Mouse (Mus musculus) hindbrain, embryonic 13.5 days (tissue): ENCODE data around the gene Rad50. TPM values are rescaled to one million over a fixed set of nuclear protein-coding genes. Genes with fewer than 3 reads are reported as not detected.

Experiments used
- ATAC-seq: fragments of 200-750 bp; cut with Nextera tagmentation; 2 replicates; pipeline ENCODE4 v1.8.0; 2017; ENCODE audit warnings: moderate TSS enrichment; ENCODE audit not compliant: low FRiP score
- H3K27ac ChIP-seq: fragments of 300-500 bp; sonication (generic); 2 replicates; pipeline ENCODE4 v1.5.1; 2015; ENCODE audit warnings: inconsistent platforms, mild to moderate bottlenecking, moderate library complexity
- H3K27me3 ChIP-seq: fragments of 300-500 bp; sonication (generic); 2 replicates; pipeline ENCODE4 v1.6.1; 2015; ENCODE audit warnings: mild to moderate bottlenecking, inconsistent platforms
- H3K36me3 ChIP-seq: fragments of 300-500 bp; sonication (generic); 2 replicates; pipeline ENCODE4 v1.6.1; 2015; ENCODE audit warnings: mild to moderate bottlenecking, inconsistent platforms
- H3K4me1 ChIP-seq: fragments of 300-500 bp; sonication (generic); replicated peaks from 2 replicates; pipeline ENCODE4 v1.6.1; 2015; ENCODE audit warnings: inconsistent platforms
- H3K4me2 ChIP-seq: fragments of 300-500 bp; sonication (generic); 2 replicates; pipeline ENCODE4 v1.6.1; 2015; ENCODE audit warnings: inconsistent platforms, mild to moderate bottlenecking, moderate library complexity
- H3K4me3 ChIP-seq: fragments of 300-500 bp; sonication (generic); 2 replicates; pipeline ENCODE4 v1.5.1; 2015; ENCODE audit warnings: mild to moderate bottlenecking, inconsistent platforms
- H3K9ac ChIP-seq: fragments of 300-500 bp; sonication (generic); 2 replicates; pipeline ENCODE4 v1.6.1; 2015; ENCODE audit warnings: mild to moderate bottlenecking, inconsistent platforms
- H3K9me3 ChIP-seq: fragments of 300-500 bp; sonication (generic); 2 replicates; pipeline ENCODE4 v1.6.1; 2016; ENCODE audit warnings: inconsistent platforms
- WGBS: fragments of 180-500 bp; shearing (Covaris S2); methylation state at CpG from one replicate; pipeline ENCODE4 v1.1.7; 2015; 5-methylcytosine and 5-hydroxymethylcytosine counted together
- polyA plus RNA-seq: library from polyadenylated mRNA; unstranded; fragments of >200 nt; fragmentation: Nextera tagmentation; extraction: Ambion mirVana; gene quantifications from 2 replicates; pipeline ENCODE4 v1.2.1, GENCODE M21; 2015

Gene Rad50
- polyA plus RNA-seq, 1 experiment from 2014 or later, result 12.7 TPM

- no peak overlapping the region for H3K4me2 ChIP-seq
- 87% methylated on average over 4 of the region's 4 CpGs for WGBS
- H3K4me3 ChIP-seq, result no peak overlapping the region
- no peak overlapping the region for H3K9ac ChIP-seq
- H3K4me1 ChIP-seq, result no peaks in the 10 kb centered on the region
- ATAC-seq, result no peak
- H3K36me3 ChIP-seq, result peaks cover 42% of the 10 kb centered on the region
- H3K27ac ChIP-seq, result no peak overlapping the region
- H3K27me3 ChIP-seq, result no peaks in the 10 kb centered on the region
- H3K9me3 ChIP-seq, result no peaks in the 10 kb centered on the region
Measured at GRCm38 (mm10) chr11:53651441-53651840, 55.7 kb downstream of the Rad50 start.

DNA sequence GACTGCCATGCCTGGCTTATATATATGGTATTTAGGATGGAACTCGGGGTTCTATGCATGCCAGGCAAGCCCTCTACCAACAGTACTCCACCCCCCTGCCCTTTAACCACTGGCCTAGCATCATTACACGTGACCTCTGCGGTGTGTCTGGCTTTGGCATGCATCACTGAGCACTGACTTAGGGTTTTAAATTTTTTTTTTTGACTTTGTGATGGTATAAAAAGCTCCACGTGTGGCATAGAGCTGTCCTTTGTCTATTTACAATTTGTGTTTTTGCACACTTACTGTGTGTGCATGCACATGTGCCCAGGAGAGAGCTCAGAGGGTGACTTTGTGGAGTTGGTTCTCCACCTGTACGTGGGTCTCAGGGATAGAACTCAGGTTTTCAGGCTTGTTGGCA lies 63.1 kb downstream of the Rad50 start:
- Histone ChIP-seq H3K9ac (no peak overlapping the region), H3K9me3 (no peaks in the 10 kb centered on the region), H3K36me3 (no peaks in the 10 kb centered on the region), H3K27ac (no peak overlapping the region), H3K4me1 (no peaks in the 10 kb centered on the region), H3K4me3 (no peak overlapping the region), H3K4me2 (no peak overlapping the region), H3K27me3 (no peaks in the 10 kb centered on the region)
- WGBS, result 79% methylated on average over 5 of the region's 5 CpGs
- no peak for ATAC-seq

GRCm38 (mm10) chr11:53642744-53643279 lies 64.3 kb downstream of the Rad50 start:
- Histone ChIP-seq H3K9me3 (no peaks in the 10 kb centered on the region), H3K4me1 (no peaks in the 10 kb centered on the region), H3K9ac (no peak overlapping the region), H3K4me3 (no peak overlapping the region), H3K36me3 (no peaks in the 10 kb centered on the region), H3K27ac (no peak overlapping the region), H3K4me2 (no peak overlapping the region), H3K27me3 (peaks cover 1% of the 10 kb centered on the region)
- 81% methylated on average over 12 of the region's 12 CpGs for WGBS
- no peak for ATAC-seq

DNA sequence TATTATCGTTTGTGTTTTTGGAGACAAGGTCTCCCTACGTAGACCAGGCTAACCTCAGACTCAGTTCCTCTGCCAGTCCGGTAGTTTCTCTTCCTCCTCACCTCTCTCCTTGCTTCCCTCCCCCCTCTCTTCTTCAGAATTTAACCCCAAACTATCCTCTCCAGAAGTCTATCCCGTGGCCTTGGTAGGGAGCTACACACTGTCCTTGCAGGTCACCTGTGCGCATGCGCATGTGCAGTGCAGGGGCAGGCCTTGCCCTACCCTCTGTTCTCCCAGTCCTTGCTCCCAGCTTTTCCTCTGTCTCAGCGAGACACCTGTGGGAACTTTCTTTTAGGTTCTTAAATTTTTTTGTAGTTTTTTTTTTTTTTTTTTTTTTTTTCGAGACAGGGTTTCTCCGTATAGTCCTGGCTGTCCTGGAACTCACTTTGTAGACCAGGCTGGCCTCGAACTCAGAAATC lies 69.3 kb downstream of the Rad50 start:
- 85% methylated on average over 10 of the region's 10 CpGs for WGBS
- no peak overlapping the region for H3K9ac ChIP-seq

GRCm38 (mm10) chr11:53637046-53637802 lies 69.9 kb downstream of the Rad50 start:
- Histone ChIP-seq H3K4me2 (no peak overlapping the region), H3K9me3 (no peaks in the 10 kb centered on the region), H3K4me1 (peaks cover 15% of the 10 kb centered on the region), H3K4me3 (no peak overlapping the region), H3K36me3 (no peaks in the 10 kb centered on the region), H3K27me3 (peaks cover 37% of the 10 kb centered on the region), H3K9ac (no peak overlapping the region), H3K27ac (no peak overlapping the region)
- no peak for ATAC-seq
- 24% methylated on average over 21 of the region's 21 CpGs for WGBS

More for the DNA sequence above, 69.3 kb downstream of the Rad50 start:
- Histone ChIP-seq H3K4me1 (peaks cover 15% of the 10 kb centered on the region), H3K27me3 (peaks cover 37% of the 10 kb centered on the region), H3K4me3 (no peak overlapping the region), H3K27ac (no peak overlapping the region), H3K9me3 (no peaks in the 10 kb centered on the region), H3K36me3 (no peaks in the 10 kb centered on the region), H3K4me2 (no peak overlapping the region)
- no peak for ATAC-seq

GRCm38 (mm10) chr11:53636183-53636646 lies 70.9 kb downstream of the Rad50 start:
- Histone ChIP-seq H3K9ac (peak overlapping the region; percentile 68), H3K27me3 (peaks cover 37% of the 10 kb centered on the region), H3K4me1 (peaks cover 15% of the 10 kb centered on the region), H3K36me3 (no peaks in the 10 kb centered on the region), H3K27ac (no peak overlapping the region), H3K4me3 (peak overlapping the region; percentile 37), H3K4me2 (peak overlapping the region; percentile 72), H3K9me3 (no peaks in the 10 kb centered on the region)
- WGBS, result 1% methylated on average over 39 of the region's 40 CpGs
- ATAC-seq, result no peak

DNA sequence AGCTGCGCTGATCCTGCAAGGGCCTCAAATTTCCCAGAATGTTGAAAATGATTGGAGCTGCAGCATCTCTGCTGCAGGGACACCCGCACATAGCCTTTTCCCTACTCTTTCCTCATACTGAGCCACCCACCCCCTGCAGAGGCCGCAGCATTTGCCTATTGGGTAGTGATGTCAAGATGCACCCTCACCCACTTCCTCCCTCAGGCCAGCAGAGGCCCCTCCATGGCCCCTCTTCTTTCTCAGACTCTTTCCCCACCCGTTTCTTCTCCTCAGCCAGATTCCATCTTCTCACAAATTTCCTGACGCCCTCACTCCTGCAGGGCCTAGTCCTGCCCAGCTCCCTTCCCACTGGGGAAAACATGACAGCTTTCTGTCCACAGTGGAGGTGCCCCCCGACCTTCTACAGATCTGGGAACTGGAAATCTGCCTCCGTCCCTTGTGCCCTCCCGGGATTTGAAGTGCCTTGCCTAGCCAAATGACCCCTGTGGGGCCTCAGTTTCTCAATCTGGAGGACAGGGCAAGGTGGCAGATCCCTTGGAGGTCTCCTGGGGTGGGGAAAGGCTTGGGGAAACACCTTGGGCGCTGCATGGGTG lies 71.4 kb downstream of the Rad50 start:
- H3K4me1 ChIP-seq, result peaks cover 15% of the 10 kb centered on the region
- ATAC-seq, result no peak
- H3K4me3 ChIP-seq, result peak overlapping the region; percentile 37
- WGBS, result 38% methylated on average over 9 of the region's 9 CpGs
- peak overlapping the region; percentile 68 for H3K9ac ChIP-seq
- peaks cover 37% of the 10 kb centered on the region for H3K27me3 ChIP-seq
- H3K4me2 ChIP-seq, result peak overlapping the region; percentile 72
- H3K36me3 ChIP-seq, result no peaks in the 10 kb centered on the region
- H3K27ac ChIP-seq, result no peak overlapping the region
- no peaks in the 10 kb centered on the region for H3K9me3 ChIP-seq

GRCm38 (mm10) chr11:53634556-53634955 lies 72.6 kb downstream of the Rad50 start, which contains the start of gene Il13:
Il13 (minus strand) TSS chr11:53634702.
- 94% methylated on average over 8 of the region's 8 CpGs for WGBS
- no peak for ATAC-seq
- Histone ChIP-seq H3K4me3 (no peak within 1 kb of the TSS), H3K36me3 (no peaks in the 10 kb centered on the region), H3K4me2 (no peak within 1 kb of the TSS), H3K9me3 (no peaks in the 10 kb centered on the region), H3K27me3 (peaks cover 37% of the 10 kb centered on the region), H3K27ac (no peak within 1 kb of the TSS), H3K4me1 (peaks cover 15% of the 10 kb centered on the region), H3K9ac (no peak within 1 kb of the TSS)

DNA sequence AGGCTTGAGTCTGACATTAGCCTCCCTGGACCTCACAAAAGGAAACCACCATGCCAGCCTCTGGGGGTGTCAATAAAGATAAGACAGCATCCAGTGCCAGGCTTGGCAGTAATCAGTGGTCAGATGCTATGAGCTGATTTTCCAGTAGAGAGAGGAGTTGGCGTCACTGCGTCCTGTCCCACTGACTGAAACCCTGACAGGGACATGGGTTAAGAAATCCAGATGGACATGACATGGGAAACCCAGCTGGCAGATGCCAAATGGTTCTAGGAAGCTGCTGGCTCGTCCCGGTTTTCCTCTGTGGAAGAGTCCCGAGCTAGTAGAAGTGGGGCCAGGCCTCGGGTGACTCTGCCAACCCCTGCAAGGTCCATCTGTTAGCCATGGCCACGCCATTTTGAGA lies 73.5 kb downstream of the Rad50 start:
- H3K4me3 ChIP-seq, result no peak overlapping the region
- H3K36me3 ChIP-seq, result no peaks in the 10 kb centered on the region
- H3K27me3 ChIP-seq, result peaks cover 37% of the 10 kb centered on the region
- H3K9ac ChIP-seq, result no peak overlapping the region
- WGBS, result 90% methylated on average over 7 of the region's 7 CpGs
- H3K9me3 ChIP-seq, result no peaks in the 10 kb centered on the region
- peaks cover 15% of the 10 kb centered on the region for H3K4me1 ChIP-seq
- no peak overlapping the region for H3K4me2 ChIP-seq
- H3K27ac ChIP-seq, result no peak overlapping the region
- no peak for ATAC-seq

DNA sequence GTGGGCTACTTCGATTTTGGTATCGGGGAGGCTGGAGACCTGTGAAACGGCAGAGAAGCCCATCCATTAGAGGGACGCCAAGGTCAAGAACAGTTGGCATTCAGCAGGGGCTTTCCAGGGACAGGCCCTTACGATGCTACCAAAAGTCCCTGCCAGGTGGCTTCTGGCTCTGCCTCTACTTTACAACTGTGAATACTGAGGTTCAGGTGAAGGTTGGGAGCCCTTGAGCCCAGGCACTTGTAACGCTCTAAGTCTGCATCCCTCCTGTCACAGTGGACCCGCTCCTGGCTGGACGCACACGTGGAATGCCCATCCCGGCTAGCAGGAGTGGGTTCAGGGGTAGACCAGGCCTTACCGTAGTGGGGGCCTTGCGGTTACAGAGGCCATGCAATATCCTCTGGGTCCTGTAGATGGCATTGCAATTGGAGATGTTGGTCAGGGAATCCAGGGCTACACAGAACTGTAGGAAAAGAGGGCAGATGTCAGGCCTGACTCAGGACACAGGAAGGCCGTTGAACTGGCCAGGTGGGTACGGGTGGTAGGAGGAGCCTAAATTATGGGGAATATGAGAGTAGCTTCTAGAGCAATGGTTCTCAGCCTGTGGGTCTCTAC lies 74.9 kb downstream of the Rad50 start:
- Histone ChIP-seq H3K4me3 (no peak overlapping the region), H3K36me3 (no peaks in the 10 kb centered on the region), H3K27ac (no peak overlapping the region), H3K4me1 (peaks cover 13% of the 10 kb centered on the region), H3K27me3 (peaks cover 30% of the 10 kb centered on the region), H3K9me3 (no peaks in the 10 kb centered on the region), H3K9ac (no peak overlapping the region), H3K4me2 (no peak overlapping the region)
- no peak for ATAC-seq
- WGBS, result 69% methylated on average over 14 of the region's 14 CpGs

GRCm38 (mm10) chr11:53627859-53628258 lies 79.3 kb downstream of the Rad50 start:
- no peak overlapping the region for H3K27ac ChIP-seq
- no peaks in the 10 kb centered on the region for H3K27me3 ChIP-seq
- H3K4me3 ChIP-seq, result no peak overlapping the region
- ATAC-seq, result 0 out of 2 replicates have a peak, but pooled peaks have one; percentile 46
- no peak overlapping the region for H3K9ac ChIP-seq
- WGBS, result 24% methylated on average over 1 of the region's 1 CpGs
- H3K4me1 ChIP-seq, result no peaks in the 10 kb centered on the region
- no peak overlapping the region for H3K4me2 ChIP-seq
- H3K9me3 ChIP-seq, result no peaks in the 10 kb centered on the region
- H3K36me3 ChIP-seq, result no peaks in the 10 kb centered on the region

GRCm38 (mm10) chr11:53626802-53627373 lies 80.2 kb downstream of the Rad50 start:
- no peak overlapping the region for H3K27ac ChIP-seq
- H3K4me3 ChIP-seq, result no peak overlapping the region
- ATAC-seq, result no peak
- H3K27me3 ChIP-seq, result no peaks in the 10 kb centered on the region
- WGBS, result 71% methylated on average over 17 of the region's 17 CpGs
- no peaks in the 10 kb centered on the region for H3K36me3 ChIP-seq
- H3K9ac ChIP-seq, result no peak overlapping the region
- H3K9me3 ChIP-seq, result no peaks in the 10 kb centered on the region
- no peaks in the 10 kb centered on the region for H3K4me1 ChIP-seq
- no peak overlapping the region for H3K4me2 ChIP-seq
